Mouse (Mus musculus) testis, adult 2 months (tissue): ENCODE measurements around the gene Cers2.
"Not testable (repeated sequence)": the region's sequence is repeated elsewhere in the genome, so short reads cannot be mapped to it uniquely, and the experiment has no call there.

ENCODE experiments used
- CTCF ChIP-seq: fragments of 200-500 bp; IDR thresholded peaks from 2 replicates; pipeline ENCODE4 v1.5.1; 2012; ENCODE audit warnings: low read depth, mild to moderate bottlenecking, inconsistent platforms, low read length, moderate library complexity; ENCODE audit not compliant: control insufficient read depth, insufficient read depth, insufficient replicate concordance
- POLR2A ChIP-seq: fragments of 200-500 bp; IDR thresholded peaks from 2 replicates; pipeline ENCODE4 v1.6.1; 2012; ENCODE audit warnings: low read depth, mild to moderate bottlenecking, inconsistent platforms, low read length, moderate library complexity; ENCODE audit not compliant: control insufficient read depth

- not testable (repeated sequence) for TF ChIP-seq CTCF, POLR2A
Observed at GRCm38 (mm10) chr3:95343356-95344000, 28.9 kb downstream of the Cers2 start.
